Mouse (Mus musculus): Measurements from ENCODE around the gene Best3.
A peak's percentile ranks its signal among the peaks of the same experiment; 100 is the strongest.

Best3 gene

GRCm38 (mm10) chr10:117049253-117049652, 63.1 kb downstream of the Best3 start:
- no peak overlapping the region for H3K4me3 ChIP-seq (replicated peaks; ENCODE audit: low read length)
- H3K9me3 ChIP-seq (ENCODE audit: low read length), result no peaks in the 10 kb centered on the region
- H3K36me3 ChIP-seq (ENCODE audit: insufficient read depth, low read length), result peaks cover 67% of the 10 kb centered on the region
- H3K4me1 ChIP-seq (replicated peaks; ENCODE audit: low read depth, low read length), result peaks cover 62% of the 10 kb centered on the region
- TF ChIP-seq CTCF (conservative IDR thresholded peaks at IDR 0.05; ENCODE audit: low read length), result no peak
- TF ChIP-seq POU5F1 (IDR thresholded peaks at IDR 0.05; ENCODE audit: borderline replicate concordance, low read length), result no peak
- no peak for TF ChIP-seq NANOG (IDR thresholded peaks at IDR 0.05; ENCODE audit: borderline replicate concordance, low read length)
- H3K27me3 ChIP-seq (ENCODE audit: insufficient read depth, low read length), result peaks cover 19% of the 10 kb centered on the region

GRCm38 (mm10) chr10:117049961-117050597, 64.0 kb downstream of the Best3 start:
- no peaks in the 10 kb centered on the region for H3K9me3 ChIP-seq (ENCODE audit: low read length)
- H3K27me3 ChIP-seq (ENCODE audit: insufficient read depth, low read length), result peaks cover 13% of the 10 kb centered on the region
- H3K4me3 ChIP-seq (replicated peaks; ENCODE audit: low read length), result no peak overlapping the region
- peaks cover 58% of the 10 kb centered on the region for H3K4me1 ChIP-seq (replicated peaks; ENCODE audit: low read depth, low read length)
- TF ChIP-seq NANOG (IDR thresholded peaks at IDR 0.05; ENCODE audit: borderline replicate concordance, low read length), result no peak
- TF ChIP-seq CTCF (conservative IDR thresholded peaks at IDR 0.05; ENCODE audit: low read length), result no peak
- no peak for TF ChIP-seq POU5F1 (IDR thresholded peaks at IDR 0.05; ENCODE audit: borderline replicate concordance, low read length)
- H3K36me3 ChIP-seq (ENCODE audit: insufficient read depth, low read length), result peaks cover 75% of the 10 kb centered on the region

DNA sequence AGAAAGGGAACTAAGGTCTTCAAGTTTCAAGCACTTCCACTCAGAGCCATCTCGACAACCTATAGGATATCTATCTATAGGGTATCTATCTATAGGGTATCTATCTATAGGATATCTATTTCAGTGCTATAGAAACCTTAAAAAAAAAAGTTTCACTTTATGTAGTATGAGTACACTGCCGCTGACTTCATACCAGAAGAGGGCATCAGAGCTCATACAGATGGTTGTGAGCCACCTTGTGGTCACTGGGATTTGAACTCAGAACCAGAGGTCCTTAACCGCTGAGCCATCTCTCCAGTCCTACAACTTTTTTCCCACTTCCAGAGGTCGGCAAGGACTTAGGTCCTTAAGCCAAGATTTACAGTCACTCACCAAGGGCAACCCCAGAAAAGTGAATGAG, 69.6 kb downstream of the Best3 start:
- no peak overlapping the region for H3K4me3 ChIP-seq (replicated peaks; ENCODE audit: low read length)
- no peak for TF ChIP-seq CTCF (conservative IDR thresholded peaks at IDR 0.05; ENCODE audit: low read length)
- TF ChIP-seq NANOG (IDR thresholded peaks at IDR 0.05; ENCODE audit: borderline replicate concordance, low read length), result no peak
- TF ChIP-seq POU5F1 (IDR thresholded peaks at IDR 0.05; ENCODE audit: borderline replicate concordance, low read length), result no peak
- H3K36me3 ChIP-seq (ENCODE audit: insufficient read depth, low read length), result peaks cover 100% of the 10 kb centered on the region
- no peaks in the 10 kb centered on the region for H3K27me3 ChIP-seq (ENCODE audit: insufficient read depth, low read length)
- peaks cover 55% of the 10 kb centered on the region for H3K4me1 ChIP-seq (replicated peaks; ENCODE audit: low read depth, low read length)
- H3K9me3 ChIP-seq (ENCODE audit: low read length), result no peaks in the 10 kb centered on the region

GRCm38 (mm10) chr10:117062894-117063253, 76.8 kb downstream of the Best3 start:
- Histone ChIP-seq H3K36me3 (ENCODE audit: insufficient read depth, low read length) (peaks cover 51% of the 10 kb centered on the region), H3K4me3 (replicated peaks; ENCODE audit: low read length) (peak overlapping the region; percentile 99), H3K27me3 (ENCODE audit: insufficient read depth, low read length) (no peaks in the 10 kb centered on the region), H3K9me3 (ENCODE audit: low read length) (no peaks in the 10 kb centered on the region), H3K4me1 (replicated peaks; ENCODE audit: low read depth, low read length) (peaks cover 42% of the 10 kb centered on the region)
- TF ChIP-seq NANOG (IDR thresholded peaks at IDR 0.05; ENCODE audit: borderline replicate concordance, low read length), result no peak
- TF ChIP-seq CTCF (conservative IDR thresholded peaks at IDR 0.05; ENCODE audit: low read length), result no peak
- no peak for TF ChIP-seq POU5F1 (IDR thresholded peaks at IDR 0.05; ENCODE audit: borderline replicate concordance, low read length)

GRCm38 (mm10) chr10:117063254-117064021, 77.3 kb downstream of the Best3 start, which contains the start of gene Cct2:
Gene Cct2, minus strand, starts transcription at chr10:117063814.
- H3K4me3 ChIP-seq (replicated peaks; ENCODE audit: low read length), result peak within 1 kb of the TSS; percentile 99
- no peaks in the 10 kb centered on the region for H3K9me3 ChIP-seq (ENCODE audit: low read length)
- no peak for TF ChIP-seq CTCF (conservative IDR thresholded peaks at IDR 0.05; ENCODE audit: low read length)
- TF ChIP-seq POU5F1 (IDR thresholded peaks at IDR 0.05; ENCODE audit: borderline replicate concordance, low read length), result no peak
- no peak for TF ChIP-seq NANOG (IDR thresholded peaks at IDR 0.05; ENCODE audit: borderline replicate concordance, low read length)
- H3K36me3 ChIP-seq (ENCODE audit: insufficient read depth, low read length), result peaks cover 46% of the 10 kb centered on the region
- no peaks in the 10 kb centered on the region for H3K27me3 ChIP-seq (ENCODE audit: insufficient read depth, low read length)
- peaks cover 42% of the 10 kb centered on the region for H3K4me1 ChIP-seq (replicated peaks; ENCODE audit: low read depth, low read length)

GRCm38 (mm10) chr10:117064076-117064475, 78.0 kb downstream of the Best3 start:
- no peak for TF ChIP-seq POU5F1 (IDR thresholded peaks at IDR 0.05; ENCODE audit: borderline replicate concordance, low read length)
- TF ChIP-seq CTCF (conservative IDR thresholded peaks at IDR 0.05; ENCODE audit: low read length), result no peak
- no peak for TF ChIP-seq NANOG (IDR thresholded peaks at IDR 0.05; ENCODE audit: borderline replicate concordance, low read length)

GRCm38 (mm10) chr10:117069109-117069508, 83.0 kb downstream of the Best3 start:
- no peak overlapping the region for H3K4me3 ChIP-seq (replicated peaks; ENCODE audit: low read length)
- peaks cover 31% of the 10 kb centered on the region for H3K36me3 ChIP-seq (ENCODE audit: insufficient read depth, low read length)
- H3K27me3 ChIP-seq (ENCODE audit: insufficient read depth, low read length), result no peaks in the 10 kb centered on the region
- TF ChIP-seq CTCF (conservative IDR thresholded peaks at IDR 0.05; ENCODE audit: low read length) (peak; percentile 81), POU5F1 (IDR thresholded peaks at IDR 0.05; ENCODE audit: borderline replicate concordance, low read length) (no peak)
- H3K9me3 ChIP-seq (ENCODE audit: low read length), result no peaks in the 10 kb centered on the region
- peaks cover 9% of the 10 kb centered on the region for H3K4me1 ChIP-seq (replicated peaks; ENCODE audit: low read depth, low read length)

More at GRCm38 (mm10) chr10:117064076-117064475, 78.0 kb downstream of the Best3 start:
- no peaks in the 10 kb centered on the region for H3K9me3 ChIP-seq (ENCODE audit: low read length)
- peaks cover 40% of the 10 kb centered on the region for H3K36me3 ChIP-seq (ENCODE audit: insufficient read depth, low read length)
- H3K4me1 ChIP-seq (replicated peaks; ENCODE audit: low read depth, low read length), result peaks cover 36% of the 10 kb centered on the region
- H3K27me3 ChIP-seq (ENCODE audit: insufficient read depth, low read length), result no peaks in the 10 kb centered on the region
- H3K4me3 ChIP-seq (replicated peaks; ENCODE audit: low read length), result peak overlapping the region; percentile 62

- Histone ChIP-seq H3K9me3 (ENCODE audit: low read length) (no peaks in the 10 kb centered on the region), H3K4me1 (replicated peaks; ENCODE audit: low read depth, low read length) (peaks cover 8% of the 10 kb centered on the region), H3K4me3 (replicated peaks; ENCODE audit: low read length) (no peak overlapping the region), H3K36me3 (ENCODE audit: insufficient read depth, low read length) (peaks cover 52% of the 10 kb centered on the region), H3K27me3 (ENCODE audit: insufficient read depth, low read length) (no peaks in the 10 kb centered on the region)
- TF ChIP-seq NANOG (IDR thresholded peaks at IDR 0.05; ENCODE audit: borderline replicate concordance, low read length) (no peak), POU5F1 (IDR thresholded peaks at IDR 0.05; ENCODE audit: borderline replicate concordance, low read length) (no peak), CTCF (conservative IDR thresholded peaks at IDR 0.05; ENCODE audit: low read length) (no peak)
Observed at GRCm38 (mm10) chr10:117072191-117072888, 86.2 kb downstream of the Best3 start.

Data from E14TG2a.4 (cell line).